Mouse (Mus musculus) telencephalon, adult 2 months (tissue): Measurements from ENCODE around the gene Apbb2.

Experiments used
- DNase-seq: peaks from one replicate; pipeline ENCODE4 v3.0.0-alpha.2; 2011; ENCODE audit warnings: low read depth, low spot score

Apbb2 gene

DNA sequence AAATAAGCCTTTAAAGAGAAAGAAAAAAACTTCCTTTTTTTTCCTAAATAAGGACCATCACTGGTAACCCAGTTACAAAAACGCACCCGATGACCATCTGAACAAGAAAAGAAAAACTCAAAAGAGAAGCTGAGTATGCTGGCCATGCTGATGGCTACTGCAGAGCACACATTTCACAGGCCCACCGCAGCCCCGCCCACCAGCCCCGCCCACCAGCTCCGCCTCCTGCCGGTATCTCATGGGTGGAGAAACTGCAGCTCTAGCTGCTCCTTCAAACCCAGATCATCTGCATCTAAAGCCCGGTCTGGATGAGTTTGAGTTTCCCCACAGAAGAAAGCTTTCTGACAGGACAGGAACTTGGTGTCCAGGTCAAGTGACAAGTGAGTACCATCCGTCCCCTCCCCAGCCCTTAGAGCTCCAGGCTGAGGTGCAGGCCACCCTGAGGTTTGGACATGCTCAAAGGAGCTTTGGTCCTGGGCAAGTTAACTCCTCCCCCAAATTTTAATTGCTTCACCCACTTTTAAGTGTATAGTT lies 16.2 kb downstream of the Apbb2 start:
- DNase-seq: no peak

GRCm38 (mm10) chr5:66600415-66600814 lies 18.2 kb downstream of the Apbb2 start:
- no peak for DNase-seq

- no peak for DNase-seq
Observed at GRCm38 (mm10) chr5:66599888-66600287, 18.7 kb downstream of the Apbb2 start.

- no peak for DNase-seq
Observed at GRCm38 (mm10) chr5:66596296-66596695, 22.3 kb downstream of the Apbb2 start.

DNA sequence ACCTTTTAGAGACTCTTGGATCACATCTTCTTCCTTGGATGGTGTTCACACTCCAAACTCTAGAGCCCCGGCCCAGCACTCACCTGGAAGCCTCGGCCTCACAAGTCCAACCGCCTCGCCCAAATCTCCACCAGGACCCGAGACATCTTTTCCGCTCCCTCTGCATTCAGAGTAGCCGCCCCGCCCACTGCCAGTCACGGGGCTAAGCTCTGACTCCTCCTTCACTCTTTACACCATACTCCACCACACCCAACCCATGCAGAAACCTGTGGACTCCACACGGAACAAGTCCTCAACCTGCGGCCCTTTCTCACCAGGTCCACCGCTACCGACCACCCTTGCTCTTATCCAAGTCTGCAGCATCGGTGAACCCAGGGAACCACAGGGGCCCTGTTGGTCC lies 23.7 kb downstream of the Apbb2 start:
- DNase-seq: no peak

- DNase-seq: no peak
Observed at GRCm38 (mm10) chr5:66586236-66586745, 32.3 kb downstream of the Apbb2 start.

DNA sequence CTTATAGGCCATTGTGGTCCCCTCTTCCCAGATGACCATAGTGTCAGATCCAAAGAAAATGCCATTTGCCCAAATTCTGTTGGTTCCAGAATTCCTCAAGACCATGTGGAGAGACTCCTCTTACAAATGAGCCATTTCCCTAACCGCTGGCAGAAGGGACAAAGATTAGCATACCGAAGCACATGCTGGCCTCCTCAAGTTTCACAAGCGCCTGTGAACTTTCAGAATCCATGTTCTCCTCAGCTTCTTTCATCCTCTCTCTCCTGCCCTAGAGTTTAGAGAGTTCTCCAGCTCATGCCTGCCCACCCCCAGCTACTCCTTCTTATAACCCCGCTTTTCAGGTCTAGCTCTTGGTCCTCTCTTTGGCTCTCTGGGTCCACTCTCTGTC lies 35.6 kb downstream of the Apbb2 start:
- DNase-seq: no peak

- DNase-seq: no peak
Observed at GRCm38 (mm10) chr5:66582281-66583018, 36.1 kb downstream of the Apbb2 start.

GRCm38 (mm10) chr5:66579066-66579465 lies 39.5 kb downstream of the Apbb2 start:
- DNase-seq: no peak

- no peak for DNase-seq
Observed at GRCm38 (mm10) chr5:66576299-66576698, 42.3 kb downstream of the Apbb2 start.

DNA sequence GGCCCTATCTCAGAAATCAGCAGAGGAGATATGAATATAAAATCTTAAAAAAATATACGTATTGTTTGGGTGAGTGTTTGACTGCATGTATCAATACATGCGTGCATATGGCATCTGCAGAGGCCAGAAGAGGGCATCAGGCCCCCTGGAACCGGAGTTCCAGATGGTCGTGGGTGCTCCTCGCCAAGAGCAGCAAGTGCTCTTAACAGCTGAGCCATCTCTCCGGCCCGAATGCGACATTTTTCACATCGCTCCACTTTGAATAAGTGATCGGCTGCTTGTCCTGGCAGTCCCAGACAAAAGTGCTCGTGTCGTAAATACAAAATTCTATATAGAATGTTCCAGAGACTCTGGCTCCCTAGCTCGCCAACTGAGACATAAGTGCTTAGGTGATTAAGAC lies 43.4 kb downstream of the Apbb2 start:
- no peak for DNase-seq

DNA sequence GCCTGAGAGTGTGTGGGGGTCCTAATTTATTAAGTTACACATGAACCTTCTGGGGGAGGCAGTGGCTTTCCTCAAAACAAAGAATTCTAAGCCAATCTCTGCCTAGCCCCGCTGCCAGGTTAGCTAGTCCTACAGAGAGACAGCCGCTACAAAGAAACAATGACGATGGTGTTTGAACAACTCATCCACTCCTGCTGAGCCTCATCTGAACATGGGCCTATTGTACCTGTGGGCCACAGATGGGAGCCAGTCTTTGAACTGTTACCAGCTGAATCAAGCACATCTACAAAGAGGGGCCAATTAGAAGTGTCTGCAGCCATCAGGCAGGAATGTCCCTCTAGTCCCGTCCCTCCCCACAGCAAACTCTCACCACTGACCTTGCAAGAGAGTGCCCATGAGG lies 45.3 kb downstream of the Apbb2 start:
- DNase-seq: no peak

- no peak for DNase-seq
Observed at GRCm38 (mm10) chr5:66572086-66572855, 46.3 kb downstream of the Apbb2 start.

DNA sequence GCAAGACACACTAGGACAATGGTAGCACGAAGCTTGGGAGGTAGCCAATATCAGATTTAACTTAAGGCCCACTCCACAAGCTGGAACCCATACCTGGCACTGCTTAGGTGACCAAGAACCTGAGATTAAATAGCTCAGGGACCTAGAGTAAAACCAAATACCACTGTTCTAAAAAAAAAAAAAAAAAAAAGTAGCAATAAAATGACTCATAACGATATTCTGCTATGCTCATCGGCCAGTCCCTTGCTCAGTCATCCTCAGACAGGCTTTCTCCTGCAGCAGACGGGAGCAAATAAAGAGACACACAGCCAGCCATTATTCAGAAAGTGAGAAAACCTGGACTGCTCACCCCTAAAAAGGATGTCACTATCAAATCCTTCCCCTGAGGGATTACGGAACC lies 47.9 kb downstream of the Apbb2 start:
- no peak for DNase-seq

DNA sequence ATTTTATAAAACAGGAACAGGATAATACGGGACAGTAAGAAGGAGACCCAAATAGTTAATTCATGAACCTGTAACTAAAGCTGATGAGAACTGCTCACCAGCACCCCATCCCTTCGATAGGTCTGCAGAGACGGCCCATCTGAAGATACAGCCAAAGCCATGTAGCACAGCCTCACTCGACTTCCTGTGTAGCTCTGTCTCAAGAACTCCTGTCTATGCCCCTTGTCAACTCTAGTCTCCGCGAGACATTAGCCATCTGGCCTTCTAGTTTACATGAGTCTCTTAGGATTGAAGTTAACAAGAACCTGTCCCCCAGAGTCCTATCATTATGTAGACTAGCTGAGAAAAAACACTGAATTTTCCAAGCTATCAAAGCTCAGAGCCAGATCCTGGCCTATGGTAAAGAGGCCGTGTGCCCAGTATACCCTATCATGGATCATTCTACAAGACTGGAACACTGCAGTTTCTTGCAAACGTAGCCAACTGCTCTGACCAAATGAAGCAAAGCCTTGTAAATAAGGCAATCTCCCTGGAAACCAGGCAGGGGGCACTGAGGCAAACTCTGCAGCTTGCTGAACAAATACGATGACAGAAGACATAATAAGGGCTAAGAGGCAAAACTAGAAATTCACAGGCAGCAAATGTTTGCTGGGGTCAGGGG lies 49.3 kb downstream of the Apbb2 start:
- DNase-seq: no peak

- DNase-seq: no peak
Observed at GRCm38 (mm10) chr5:66568002-66568401, 50.6 kb downstream of the Apbb2 start.

GRCm38 (mm10) chr5:66567424-66567823 lies 51.2 kb downstream of the Apbb2 start:
- no peak for DNase-seq

DNA sequence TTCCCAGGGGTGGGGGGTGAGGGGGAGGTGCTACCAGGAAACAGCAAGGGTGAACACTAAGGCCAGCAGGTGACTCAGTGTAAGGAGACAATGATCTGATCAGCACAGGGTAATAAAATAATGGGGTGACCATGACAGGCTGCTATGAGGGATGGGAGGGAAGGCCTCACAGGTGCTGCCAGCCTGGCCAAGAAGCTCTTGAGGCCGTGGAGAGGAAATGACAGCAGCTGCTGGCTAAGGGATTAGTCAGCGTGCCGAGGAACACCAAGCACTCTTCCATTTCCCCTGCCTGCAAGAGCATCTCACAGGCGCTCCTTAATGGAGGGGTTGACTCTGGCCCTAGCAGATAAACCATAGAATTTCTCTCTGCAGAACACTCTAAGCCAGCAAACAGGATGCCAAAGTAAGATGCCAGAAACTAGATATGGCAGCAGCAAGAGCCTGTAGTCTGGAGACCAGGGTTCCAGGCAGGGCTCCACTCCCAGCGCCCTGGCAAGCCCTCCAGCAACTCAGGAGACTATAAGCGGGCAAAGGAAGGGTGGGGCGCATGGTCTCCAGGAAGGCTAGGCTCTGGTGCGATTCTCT lies 58.9 kb downstream of the Apbb2 start:
- no peak for DNase-seq

DNA sequence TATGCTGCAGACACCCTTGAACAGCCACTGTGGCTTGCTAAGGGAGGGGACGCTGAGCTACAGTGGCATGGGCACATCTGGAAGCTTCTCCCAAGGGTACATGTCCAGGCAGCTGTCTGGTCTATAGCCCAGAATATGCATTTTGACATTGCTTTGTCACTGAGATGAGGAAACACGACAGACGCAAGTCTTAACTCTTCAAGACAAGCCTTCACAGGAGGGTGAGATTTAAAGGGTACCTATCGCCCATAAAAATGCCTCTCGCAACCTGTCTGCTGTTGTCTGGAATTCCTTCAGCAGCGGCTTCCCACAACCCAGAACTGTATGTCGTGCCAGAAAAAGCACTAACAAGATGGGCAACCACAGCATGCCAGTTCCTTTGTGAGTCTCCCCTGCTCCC lies 60.5 kb downstream of the Apbb2 start:
- no peak for DNase-seq

GRCm38 (mm10) chr5:66553933-66554332 lies 64.7 kb downstream of the Apbb2 start:
- DNase-seq: no peak

DNA sequence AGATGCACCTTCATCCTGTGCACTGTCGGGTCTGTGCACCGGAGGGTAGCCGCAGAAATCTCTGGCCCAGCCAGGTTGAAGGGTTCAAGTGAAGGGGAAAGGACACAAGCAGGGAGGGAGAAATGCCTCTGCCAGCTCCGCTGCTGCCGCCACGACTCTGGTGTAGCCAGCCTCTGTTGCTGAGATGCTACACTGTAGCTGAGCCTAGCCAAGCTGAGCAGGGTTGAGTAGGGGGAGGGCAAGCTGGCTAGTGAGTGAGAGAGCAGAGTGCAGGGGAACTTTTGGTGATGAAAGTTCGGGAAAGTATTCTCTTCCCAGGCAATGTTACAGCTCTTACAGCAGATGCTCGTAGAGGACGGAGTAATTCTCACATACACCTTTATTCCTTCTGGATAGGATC lies 66.3 kb downstream of the Apbb2 start:
- DNase-seq: no peak

DNA sequence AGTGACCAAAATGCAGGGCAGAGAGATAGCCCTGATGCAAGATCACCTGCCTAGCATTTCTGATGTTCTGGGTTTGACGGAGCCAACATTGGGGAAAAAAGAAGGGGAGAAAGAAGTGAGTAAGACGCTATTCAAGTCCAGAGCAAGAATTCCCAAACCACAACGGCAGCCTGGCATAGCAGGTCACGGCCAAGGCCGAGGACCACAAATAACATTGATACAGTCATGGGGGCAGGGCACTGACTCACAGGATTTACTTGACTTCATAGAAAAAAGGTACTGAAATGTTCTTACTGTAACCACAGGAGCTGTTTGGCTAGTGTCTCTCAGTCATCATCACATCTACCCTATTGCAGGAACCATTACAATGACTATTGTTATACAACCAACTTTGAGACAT lies 68.3 kb downstream of the Apbb2 start:
- DNase-seq: no peak
